10 mouse cellular contexts compared by ENCODE assay signal in the genomic region with DNA sequence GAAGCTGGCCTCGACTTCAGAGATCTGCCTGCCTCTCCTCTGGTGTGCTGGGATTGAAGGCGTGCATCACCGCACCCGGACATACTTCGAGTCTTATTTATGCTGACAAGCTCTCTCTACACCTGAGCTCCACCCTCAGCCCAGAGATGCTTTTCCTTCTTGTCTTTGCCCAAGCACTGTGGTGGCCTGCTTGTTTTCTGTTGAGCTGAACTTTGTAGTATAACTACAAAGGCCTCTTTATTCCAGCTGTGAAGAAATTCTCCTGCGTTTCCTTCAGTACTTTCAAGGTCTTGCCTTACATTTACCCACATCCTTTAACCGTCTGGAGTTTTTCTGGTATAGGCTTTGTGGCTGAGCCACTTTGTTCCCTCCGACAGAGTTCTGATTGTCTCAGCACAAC.
"Had no signal": no experiment of that assay in that cellular context is flagged by ENCODE, and none has a peak within 500 bp of the region (broad histone marks: within the 10 kb centered on the region; RNA-seq: fewer than 3 reads in every experiment).

No protein-coding gene starts in this region.

- H3K9ac ChIP-seq: limb, embryonic 13.5 days; liver, embryonic 14.5 days; midbrain, embryonic 12.5 days had no signal

- H3K27ac ChIP-seq: limb, embryonic 13.5 days; liver, embryonic 14.5 days; midbrain, embryonic 12.5 days; stomach, postnatal 0 days had no signal

- H3K4me2 ChIP-seq: limb, embryonic 13.5 days; midbrain, embryonic 12.5 days had no signal

- H3K4me3 ChIP-seq: limb, embryonic 13.5 days; midbrain, embryonic 12.5 days had no signal

- H3K9me3 ChIP-seq: limb, embryonic 13.5 days; midbrain, embryonic 12.5 days had no signal

- H3K4me1 ChIP-seq: midbrain, embryonic 12.5 days had no signal

- DNase-seq: kidney, adult 18-20 months; kidney, postnatal 25 days; layer of hippocampus, postnatal 36 days; left cerebral cortex, postnatal 4 days; lung, adult 18-20 months had no signal

- H3K36me3 ChIP-seq: limb, embryonic 13.5 days; midbrain, embryonic 12.5 days had no signal

- H3K27me3 ChIP-seq: limb, embryonic 13.5 days; midbrain, embryonic 12.5 days had no signal

- ATAC-seq: midbrain, embryonic 16.5 days had no signal
